Mouse (Mus musculus) kidney, embryonic 14.5 days (tissue): ENCODE measurements around the gene Atp6v1a. TPM values are rescaled to one million over a fixed set of nuclear protein-coding genes. Genes with fewer than 3 reads are reported as not detected.

Experiments used
- ATAC-seq: fragments of 200-750 bp; cut with Nextera tagmentation; 2 replicates; pipeline ENCODE4 v1.8.0; 2017; ENCODE audit warnings: moderate number of reproducible peaks, mild to moderate bottlenecking, moderate TSS enrichment, moderate library complexity; ENCODE audit not compliant: low FRiP score, low TSS enrichment
- H3K27ac ChIP-seq: fragments of 300-500 bp; sonication (generic); 2 replicates; pipeline ENCODE4 v1.5.1; 2014; ENCODE audit warnings: low read depth, mild to moderate bottlenecking, low read length, moderate library complexity, mixed read lengths
- H3K27me3 ChIP-seq: fragments of 300-500 bp; sonication (generic); 2 replicates; pipeline ENCODE4 v1.6.1; 2014; ENCODE audit warnings: mild to moderate bottlenecking, low read length; ENCODE audit not compliant: control insufficient read depth, insufficient read depth
- H3K36me3 ChIP-seq: fragments of 300-500 bp; sonication (generic); 2 replicates; pipeline ENCODE4 v1.6.1; 2014; ENCODE audit warnings: low read length, mixed read lengths; ENCODE audit not compliant: control insufficient read depth, insufficient read depth
- H3K4me1 ChIP-seq: fragments of 300-500 bp; sonication (generic); 2 replicates; pipeline ENCODE4 v1.6.1; 2014; ENCODE audit warnings: low read length, mixed read lengths; ENCODE audit not compliant: control insufficient read depth, insufficient read depth
- H3K4me2 ChIP-seq: fragments of 300-500 bp; sonication (generic); replicated peaks from 2 replicates; pipeline ENCODE4 v1.6.1; 2014; ENCODE audit warnings: low read depth, mild to moderate bottlenecking, low read length
- H3K4me3 ChIP-seq: fragments of 300-500 bp; sonication (generic); 2 replicates; pipeline ENCODE4 v1.5.1; 2014; ENCODE audit warnings: mild to moderate bottlenecking, low read length
- H3K9ac ChIP-seq: fragments of 300-500 bp; sonication (generic); 2 replicates; pipeline ENCODE4 v1.6.1; 2014; ENCODE audit warnings: low read depth, mild to moderate bottlenecking, low read length, moderate library complexity
- H3K9me3 ChIP-seq: fragments of 300-500 bp; sonication (generic); 2 replicates; pipeline ENCODE4 v1.6.1; 2016; ENCODE audit warnings: low read length; ENCODE audit not compliant: control insufficient read depth
- WGBS: fragments of 180-500 bp; shearing (Covaris S2); extraction: QIAGEN DNeasy Blood & Tissue Kit; methylation state at CpG from one replicate; pipeline ENCODE4 v1.1.7; 2014; 5-methylcytosine and 5-hydroxymethylcytosine counted together
- polyA plus RNA-seq: library from polyadenylated mRNA; unstranded; fragments of >200 nt; fragmentation: Nextera tagmentation; extraction: Ambion mirVana; gene quantifications from 2 replicates; pipeline ENCODE4 v1.2.1, GENCODE M21; 2014

Gene Atp6v1a
- polyA plus RNA-seq, 1 experiment from 2014 or later = 75.6 TPM

DNA sequence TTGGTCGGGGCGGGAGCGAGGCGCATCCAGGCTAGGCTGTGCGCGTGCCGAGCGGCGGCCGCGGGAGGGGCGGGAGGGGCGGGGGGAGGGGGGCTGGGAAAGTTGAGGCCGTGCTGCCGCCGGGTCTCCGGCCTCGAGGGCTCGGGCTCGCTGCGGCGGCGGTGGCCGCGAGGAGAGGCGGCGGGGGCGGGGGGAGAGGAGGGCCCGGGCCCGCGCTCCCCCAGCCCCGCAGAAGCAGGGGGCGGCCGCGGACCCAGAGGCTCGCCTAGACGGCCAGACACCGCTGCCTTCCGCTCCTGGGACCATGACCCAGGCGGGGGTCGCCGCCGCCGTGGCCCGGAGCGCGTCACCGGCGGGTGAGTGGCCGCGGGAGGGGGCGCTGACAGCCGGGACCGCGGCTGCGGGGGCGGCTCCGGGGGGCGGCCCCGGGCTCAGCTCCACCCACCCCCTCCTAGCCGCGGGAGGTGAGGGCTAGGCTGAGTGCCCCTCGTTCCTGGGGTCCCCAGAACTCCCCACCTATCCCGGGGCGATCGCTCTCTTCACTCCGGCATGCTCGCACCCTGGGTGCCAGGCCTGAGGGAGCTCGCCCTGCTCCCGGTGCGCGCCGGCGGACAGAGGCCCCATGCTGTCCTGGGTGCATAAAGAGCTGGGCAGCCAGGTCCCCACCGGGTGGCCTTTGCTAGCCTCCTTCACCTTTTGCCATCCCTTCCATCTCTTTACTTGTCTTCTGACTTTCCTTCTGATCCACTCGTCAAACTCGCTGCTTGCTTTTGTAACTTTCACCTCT lies 33.8 kb upstream of the Atp6v1a start, which contains the start of gene Usf3:
TSS of gene Usf3 (plus strand) at position 92 of the 787 bp plus-strand sequence.
- WGBS = 0% methylated on average over 30 of the region's 77 CpGs
- no peaks in the 10 kb centered on the region for H3K9me3 ChIP-seq
- ATAC-seq = peak; percentile 72

DNA sequence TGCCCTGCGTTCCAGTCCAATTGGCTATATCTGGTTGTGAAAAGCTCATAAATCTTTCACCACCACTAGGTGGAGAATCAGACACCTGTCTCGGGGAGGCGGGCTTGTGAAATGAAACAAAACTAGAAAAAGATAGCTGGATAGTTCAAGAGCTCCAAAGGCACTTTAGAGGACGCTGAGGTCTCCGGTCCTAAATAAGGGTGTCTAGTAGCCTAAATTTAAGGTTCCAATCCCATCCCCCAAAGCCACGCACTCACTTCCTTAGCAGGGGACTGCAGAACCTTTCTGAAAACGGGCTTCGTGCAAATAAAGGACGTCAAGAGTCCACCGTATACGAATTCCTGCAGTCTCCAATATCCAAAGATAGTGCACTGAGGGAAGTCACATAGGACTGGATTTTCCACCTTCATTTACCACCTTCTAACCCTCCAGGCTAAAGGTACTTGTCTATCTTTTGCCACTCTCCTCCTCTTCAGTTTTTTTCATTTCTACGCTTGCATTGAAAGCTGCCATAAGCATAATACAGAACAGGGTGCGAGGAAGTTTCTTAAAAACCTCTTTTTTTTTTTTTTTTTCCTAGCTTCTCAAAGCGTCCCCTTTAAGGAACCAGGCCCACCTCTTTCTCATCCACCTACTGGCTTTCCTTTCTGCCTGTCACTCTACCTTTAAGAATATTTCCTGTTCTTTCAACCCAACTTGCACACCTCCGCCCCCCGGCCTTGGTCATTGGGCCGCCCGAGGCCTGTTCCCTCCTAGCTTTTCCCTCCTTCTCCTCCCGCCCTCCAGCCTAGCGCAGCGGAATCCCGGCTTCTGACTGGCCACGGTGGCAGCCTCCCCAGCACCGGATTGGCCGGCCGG lies 33.0 kb upstream of the Atp6v1a start:
- peak overlapping the region; percentile 90 for H3K4me3 ChIP-seq
- no peaks in the 10 kb centered on the region for H3K36me3 ChIP-seq
- H3K9ac ChIP-seq = peak overlapping the region; percentile 97
- H3K9me3 ChIP-seq = no peaks in the 10 kb centered on the region
- H3K4me1 ChIP-seq = peaks cover 14% of the 10 kb centered on the region
- 0% methylated on average over 26 of the region's 26 CpGs for WGBS
- H3K27ac ChIP-seq = peak overlapping the region; percentile 86
- H3K27me3 ChIP-seq = no peaks in the 10 kb centered on the region
- peak; percentile 100 for ATAC-seq
- peak overlapping the region; percentile 67 for H3K4me2 ChIP-seq

More for the DNA sequence above, 33.8 kb upstream of the Atp6v1a start, which contains the start of gene Usf3:
- Histone ChIP-seq H3K4me3 (peak within 1 kb of the TSS; percentile 90), H3K27me3 (no peaks in the 10 kb centered on the region), H3K4me1 (peaks cover 14% of the 10 kb centered on the region), H3K9ac (peak within 1 kb of the TSS; percentile 97), H3K4me2 (peak within 1 kb of the TSS; percentile 67), H3K27ac (peak within 1 kb of the TSS; percentile 97), H3K36me3 (no peaks in the 10 kb centered on the region)

DNA sequence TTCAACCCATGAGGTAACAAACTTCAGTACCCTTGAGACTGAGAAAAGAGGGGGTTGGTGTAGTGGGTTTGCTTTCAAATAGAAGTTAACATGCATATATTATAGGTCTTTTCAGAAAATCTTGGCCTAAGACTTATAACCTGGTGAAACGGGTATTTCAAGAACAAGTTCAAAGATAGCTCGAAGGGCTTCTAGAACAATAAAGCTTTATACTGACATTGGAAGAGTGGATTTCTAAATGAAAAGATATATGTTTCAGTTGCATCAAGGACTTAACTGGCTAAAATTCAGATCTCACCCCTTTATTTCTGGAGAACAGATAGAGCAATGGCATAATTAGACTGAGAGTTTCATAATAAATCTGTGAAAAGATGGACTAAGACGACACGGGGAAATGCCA lies 29.5 kb upstream of the Atp6v1a start:
- Histone ChIP-seq H3K4me1 (peaks cover 2% of the 10 kb centered on the region), H3K27ac (no peak overlapping the region), H3K9ac (no peak overlapping the region), H3K36me3 (no peaks in the 10 kb centered on the region), H3K4me3 (no peak overlapping the region), H3K27me3 (no peaks in the 10 kb centered on the region), H3K4me2 (no peak overlapping the region), H3K9me3 (no peaks in the 10 kb centered on the region)
- WGBS = 86% methylated on average over 4 of the region's 4 CpGs
- no peak for ATAC-seq

DNA sequence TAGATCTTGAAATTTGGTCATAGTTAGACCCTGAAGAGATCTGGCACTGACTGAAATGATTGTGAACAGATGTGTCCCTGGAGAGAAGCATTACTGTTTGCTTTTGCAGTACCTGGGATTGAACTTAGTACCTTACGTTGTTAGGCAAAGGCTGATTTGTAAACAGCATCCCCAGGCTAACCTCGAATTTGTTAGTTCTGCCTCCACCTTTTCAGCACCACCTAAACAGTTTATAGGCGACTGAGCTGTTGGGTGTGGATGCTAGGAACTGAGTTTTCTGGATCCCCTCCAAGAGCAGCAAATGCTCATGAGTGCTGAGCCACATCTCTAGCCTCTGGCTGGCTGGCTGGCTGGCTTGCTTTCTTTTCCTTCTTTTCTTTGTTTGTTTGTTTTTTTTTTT lies 25.7 kb upstream of the Atp6v1a start:
- Histone ChIP-seq H3K4me2 (no peak overlapping the region), H3K27ac (no peak overlapping the region), H3K9me3 (no peaks in the 10 kb centered on the region), H3K27me3 (no peaks in the 10 kb centered on the region), H3K4me3 (no peak overlapping the region), H3K4me1 (no peaks in the 10 kb centered on the region), H3K9ac (no peak overlapping the region), H3K36me3 (peaks cover 2% of the 10 kb centered on the region; the same call in 1 of the 2 replicates)
- WGBS = 49% methylated on average over 3 of the region's 3 CpGs
- ATAC-seq = no peak

DNA sequence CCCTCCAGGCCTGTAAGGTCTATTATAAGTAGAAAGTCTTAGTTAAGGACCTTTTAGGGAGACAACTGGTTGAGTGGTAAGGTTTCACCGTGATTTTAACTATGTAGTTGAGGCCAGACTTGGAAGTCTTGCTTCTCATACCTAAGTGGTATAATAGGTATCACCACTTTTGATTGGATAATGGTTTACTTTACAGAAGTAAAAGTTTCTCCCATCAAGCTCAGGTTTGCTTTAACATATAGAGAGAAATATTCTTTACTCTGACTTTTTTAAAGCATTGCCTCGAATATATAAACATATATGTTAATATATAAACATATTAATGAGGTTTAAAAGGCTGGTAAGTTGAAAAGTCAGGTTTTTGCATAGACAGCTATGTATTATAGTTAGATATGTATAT lies 24.3 kb upstream of the Atp6v1a start:
- H3K4me1 ChIP-seq = no peaks in the 10 kb centered on the region
- 89% methylated on average over 2 of the region's 2 CpGs for WGBS
- H3K9me3 ChIP-seq = no peaks in the 10 kb centered on the region
- no peak overlapping the region for H3K9ac ChIP-seq
- H3K27ac ChIP-seq = no peak overlapping the region
- no peaks in the 10 kb centered on the region for H3K27me3 ChIP-seq
- ATAC-seq = no peak
- H3K36me3 ChIP-seq = peaks cover 16% of the 10 kb centered on the region
- no peak overlapping the region for H3K4me3 ChIP-seq
- no peak overlapping the region for H3K4me2 ChIP-seq

DNA sequence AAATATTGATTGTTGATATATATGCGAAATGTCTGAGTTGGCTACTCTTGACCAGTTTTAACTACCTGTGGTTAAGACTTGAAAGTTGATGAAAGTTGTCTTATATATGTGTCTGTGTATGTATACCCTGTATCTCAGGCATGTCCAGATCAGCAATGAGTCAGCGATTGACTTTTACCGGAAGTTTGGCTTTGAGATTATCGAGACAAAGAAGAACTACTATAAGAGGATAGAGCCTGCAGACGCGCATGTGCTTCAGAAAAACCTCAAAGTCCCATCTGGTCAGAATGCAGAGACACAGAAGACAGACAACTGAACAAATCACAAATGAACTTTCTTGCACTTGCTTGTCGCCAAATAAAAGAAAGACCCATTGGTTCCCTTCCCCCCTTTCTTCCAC lies 19.8 kb upstream of the Atp6v1a start:
- Histone ChIP-seq H3K36me3 (peaks cover 28% of the 10 kb centered on the region), H3K9ac (no peak overlapping the region), H3K4me3 (no peak overlapping the region), H3K9me3 (no peaks in the 10 kb centered on the region), H3K27ac (no peak overlapping the region), H3K4me2 (no peak overlapping the region), H3K4me1 (no peaks in the 10 kb centered on the region), H3K27me3 (no peaks in the 10 kb centered on the region)
- ATAC-seq = no peak
- 94% methylated on average over 7 of the region's 7 CpGs for WGBS

DNA sequence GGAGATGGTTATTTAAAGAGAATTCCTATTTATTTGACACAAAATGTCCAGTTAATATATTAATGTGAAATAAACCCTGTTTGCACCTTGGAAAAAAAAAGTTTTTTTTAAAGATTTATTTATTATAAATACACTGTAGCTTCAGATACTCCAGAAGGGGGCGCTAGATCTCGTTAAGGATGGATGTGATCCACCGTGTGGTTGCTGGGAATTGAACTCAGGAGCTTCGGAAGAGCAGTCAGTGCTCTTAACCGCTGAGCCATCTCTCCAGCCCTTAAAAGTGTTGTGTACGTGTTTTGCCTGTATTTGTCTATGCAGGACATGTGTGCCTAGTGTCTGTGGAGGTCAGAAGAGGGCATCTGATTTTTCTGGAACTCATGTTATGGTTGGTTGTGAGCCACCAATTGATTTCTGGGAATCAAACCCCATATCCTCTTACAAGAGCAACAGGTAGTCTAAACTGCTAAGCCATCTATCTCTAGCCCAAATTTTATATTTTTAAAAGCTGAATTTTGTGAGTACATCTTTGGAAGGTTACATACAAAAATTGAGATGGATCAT lies 15.1 kb upstream of the Atp6v1a start:
- ATAC-seq = no peak
- Histone ChIP-seq H3K4me3 (no peak overlapping the region), H3K9me3 (no peaks in the 10 kb centered on the region), H3K9ac (no peak overlapping the region), H3K36me3 (peaks cover 20% of the 10 kb centered on the region), H3K27me3 (no peaks in the 10 kb centered on the region), H3K4me2 (no peak overlapping the region), H3K27ac (no peak overlapping the region), H3K4me1 (no peaks in the 10 kb centered on the region)
- WGBS = 70% methylated on average over 6 of the region's 6 CpGs

DNA sequence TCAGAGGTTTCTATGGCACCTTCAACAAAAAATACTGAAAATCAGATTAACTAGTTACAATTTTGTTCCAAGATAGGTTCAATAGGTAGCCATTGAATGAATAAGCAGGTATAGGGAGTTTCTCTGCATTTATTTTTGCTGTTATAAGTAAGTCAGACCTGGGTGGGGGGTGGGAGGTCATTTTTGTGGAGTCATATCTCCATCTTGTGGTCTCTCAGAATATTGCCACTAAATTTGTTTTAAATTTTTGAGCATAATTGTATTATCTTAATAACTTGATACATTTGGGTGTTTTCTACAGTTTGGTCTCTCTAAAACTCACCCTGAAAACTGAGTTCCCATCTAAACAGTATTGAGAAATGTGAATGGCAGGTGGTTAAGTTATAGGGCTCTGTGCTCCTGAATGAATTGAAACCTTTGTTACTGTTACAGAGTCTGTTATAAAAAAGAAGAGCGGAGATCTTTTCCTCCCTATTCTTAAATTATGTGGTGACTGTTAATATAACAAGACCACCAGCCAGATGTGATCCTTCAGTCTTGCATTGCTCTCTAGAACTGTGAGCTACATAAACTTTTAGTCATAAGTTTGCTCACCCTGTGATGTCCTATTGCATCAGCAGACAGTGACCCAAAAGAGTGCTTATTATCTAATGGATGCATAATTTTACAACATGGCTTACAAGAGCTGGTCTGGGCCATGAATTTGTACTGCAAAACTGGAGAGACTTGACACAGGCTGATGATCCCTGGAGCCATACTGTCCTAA lies 9.7 kb upstream of the Atp6v1a start:
- no peaks in the 10 kb centered on the region for H3K36me3 ChIP-seq
- H3K9me3 ChIP-seq = no peaks in the 10 kb centered on the region
- H3K4me2 ChIP-seq = no peak overlapping the region
- no peak for ATAC-seq
- no peak overlapping the region for H3K27ac ChIP-seq
- no peaks in the 10 kb centered on the region for H3K27me3 ChIP-seq
- H3K9ac ChIP-seq = no peak overlapping the region
- H3K4me3 ChIP-seq = no peak overlapping the region
- 73% methylated on average over 1 of the region's 1 CpGs for WGBS
- H3K4me1 ChIP-seq = no peaks in the 10 kb centered on the region
